Mouse (Mus musculus) erythroblast, embryonic 14.5 days (primary cell): ENCODE results near the gene Gm5136.

Experiments
- GATA1 ChIP-seq: IDR thresholded peaks from 2 replicates; pipeline ENCODE4 v1.6.1; 2012; ENCODE audit warnings: low read length, inconsistent platforms, mixed read lengths
- TAL1 ChIP-seq: IDR thresholded peaks from 3 replicates; pipeline ENCODE4 v1.6.1; 2012; ENCODE audit warnings: low read length, inconsistent platforms, mixed read lengths

DNA sequence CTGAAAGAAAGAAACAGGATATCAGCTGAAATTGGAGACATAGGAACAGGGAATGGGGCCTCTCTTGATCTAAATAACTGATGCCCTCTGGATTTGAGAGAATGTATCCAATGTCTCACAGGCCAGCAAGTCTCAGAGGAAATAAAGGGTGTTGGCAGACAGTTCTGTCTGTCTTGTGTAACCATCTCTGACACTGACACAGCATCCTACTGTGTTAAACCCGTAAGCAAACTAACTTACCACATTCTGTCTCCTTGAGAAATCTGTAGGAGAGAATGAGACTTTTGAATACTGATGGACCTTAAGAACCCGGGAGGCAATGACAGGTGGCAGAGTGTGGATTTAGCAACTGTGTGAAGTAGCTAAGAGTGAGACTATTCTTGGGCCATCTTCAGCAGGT lies 41.7 kb downstream of the Gm5136 start:
- TF ChIP-seq GATA1 = no peak
- TF ChIP-seq TAL1 = no peak
